Mouse (Mus musculus): ENCODE results near the gene Dst.

DNA sequence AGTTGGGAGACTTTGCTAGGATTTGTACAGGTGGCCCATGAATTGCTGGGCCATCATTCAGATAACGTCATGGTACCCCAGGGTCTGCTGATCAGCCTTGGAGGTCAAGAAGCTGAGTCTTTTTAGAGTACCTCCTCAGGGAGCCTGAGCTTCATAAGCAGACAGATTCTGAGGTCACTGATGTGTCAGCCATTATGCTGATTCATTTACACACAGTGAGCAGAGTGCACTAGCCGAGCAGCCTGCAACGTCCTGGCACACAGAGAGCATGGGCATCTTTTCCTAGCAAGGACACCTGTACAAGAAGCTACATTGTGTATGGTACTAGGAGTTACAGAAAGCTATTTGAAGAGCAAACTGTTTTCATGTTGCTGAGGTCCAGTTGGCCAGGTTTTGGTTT lies 134.3 kb downstream of the Dst start:
- TF ChIP-seq CEBPB (IDR thresholded peaks at IDR 0.05; ENCODE audit: insufficient read depth, poor library complexity, severe bottlenecking) = no peak
- TF ChIP-seq POLR2A (IDR thresholded peaks at IDR 0.05; ENCODE audit: insufficient read length, low read depth) = no peak
- no peak for TF ChIP-seq MYOD1 (IDR thresholded peaks at IDR 0.05; ENCODE audit: control insufficient read depth in 1 of 3, insufficient read length in 2 of 3, low read depth in 2 of 3)
- no peak for TF ChIP-seq TCF12 (IDR thresholded peaks at IDR 0.05; ENCODE audit: insufficient read depth, poor library complexity, severe bottlenecking)
- TF ChIP-seq USF1 (IDR thresholded peaks at IDR 0.05; ENCODE audit: low read depth) = no peak
- no peak for TF ChIP-seq MAX (IDR thresholded peaks at IDR 0.05; ENCODE audit: low read depth)
- TF ChIP-seq MYOG (IDR thresholded peaks at IDR 0.05; ENCODE audit: control insufficient read depth in 1 of 3, insufficient read depth in 1 of 3, insufficient read length in 2 of 3, low read depth in 2 of 3) = no peak
- no peak for TF ChIP-seq TCF3 (IDR thresholded peaks at IDR 0.05; ENCODE audit: insufficient read length, low read depth)
- no peak for TF ChIP-seq POLR2AphosphoS2 (IDR thresholded peaks at IDR 0.05; ENCODE audit: insufficient read length, low read depth)

Data from myocyte (in vitro differentiated cells).